Mouse (Mus musculus) forebrain, embryonic 13.5 days (tissue): ENCODE measurements around the gene Fam83e. TPM values are rescaled to one million over a fixed set of nuclear protein-coding genes. Genes with fewer than 3 reads are reported as not detected.

Experiments
- ATAC-seq: fragments of 200-750 bp; cut with Nextera tagmentation; 2 replicates; pipeline ENCODE4 v1.8.0; 2017
- H3K27ac ChIP-seq: fragments of 300-500 bp; sonication (generic); 2 replicates; pipeline ENCODE4 v1.5.1; 2015; ENCODE audit warnings: inconsistent platforms, mild to moderate bottlenecking, moderate library complexity
- H3K27me3 ChIP-seq: fragments of 300-500 bp; sonication (generic); 2 replicates; pipeline ENCODE4 v1.6.1; 2015; ENCODE audit warnings: mild to moderate bottlenecking, inconsistent platforms
- H3K36me3 ChIP-seq: fragments of 300-500 bp; sonication (generic); 2 replicates; pipeline ENCODE4 v1.6.1; 2015; ENCODE audit warnings: mild to moderate bottlenecking, inconsistent platforms; ENCODE audit not compliant: poor library complexity, severe bottlenecking
- H3K4me1 ChIP-seq: fragments of 300-500 bp; sonication (generic); 2 replicates; pipeline ENCODE4 v1.6.1; 2015; ENCODE audit warnings: inconsistent platforms
- H3K4me2 ChIP-seq: fragments of 300-500 bp; sonication (generic); 2 replicates; pipeline ENCODE4 v1.6.1; 2015; ENCODE audit warnings: inconsistent platforms, mild to moderate bottlenecking, moderate library complexity
- H3K4me3 ChIP-seq: fragments of 300-500 bp; sonication (generic); 2 replicates; pipeline ENCODE4 v1.5.1; 2015; ENCODE audit warnings: mild to moderate bottlenecking, inconsistent platforms
- H3K9ac ChIP-seq: fragments of 300-500 bp; sonication (generic); 2 replicates; pipeline ENCODE4 v1.6.1; 2015; ENCODE audit warnings: mild to moderate bottlenecking, inconsistent platforms
- H3K9me3 ChIP-seq: fragments of 300-500 bp; sonication (generic); replicated peaks from 2 replicates; pipeline ENCODE4 v1.6.1; 2016; ENCODE audit warnings: inconsistent platforms
- WGBS: fragments of 180-500 bp; shearing (Covaris S2); methylation state at CpG from one replicate; pipeline ENCODE4 v1.1.7; 2015; 5-methylcytosine and 5-hydroxymethylcytosine counted together
- polyA plus RNA-seq: library from polyadenylated mRNA; unstranded; fragments of >200 nt; fragmentation: Nextera tagmentation; extraction: Ambion mirVana; gene quantifications from 2 replicates; pipeline ENCODE4 v1.2.1, GENCODE M21; 2015

Gene Fam83e
- polyA plus RNA-seq, 1 experiment from 2014 or later, result 1.3 TPM

DNA sequence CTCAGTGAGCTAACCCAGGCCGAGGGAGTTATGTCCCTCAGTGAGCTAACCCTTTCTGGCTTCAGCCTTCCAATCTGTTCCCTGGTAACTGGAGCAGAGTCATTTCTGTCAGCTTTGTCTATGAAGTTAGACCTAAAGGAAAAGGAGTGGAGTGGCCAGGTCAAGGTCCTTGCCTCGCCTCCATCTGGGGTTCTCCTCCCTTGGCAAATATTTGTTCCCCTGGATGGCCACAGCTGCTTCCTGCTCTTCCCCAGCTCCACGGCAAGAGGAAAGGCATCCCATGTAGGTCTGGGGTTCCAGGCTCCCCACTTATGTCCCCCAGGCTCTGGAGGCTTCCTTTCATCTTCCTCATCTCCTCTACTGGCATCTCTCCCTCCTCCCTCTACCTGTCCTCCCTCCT is 6.6 kb downstream of the Fam83e start:
- Histone ChIP-seq H3K9me3 (no peaks in the 10 kb centered on the region), H3K4me3 (no peak overlapping the region), H3K27ac (no peak overlapping the region), H3K36me3 (peaks cover 67% of the 10 kb centered on the region), H3K27me3 (no peaks in the 10 kb centered on the region), H3K4me2 (no peak overlapping the region), H3K4me1 (0 out of 2 replicates have a peak, but pooled peaks cover 2% of the 10 kb centered on the region), H3K9ac (no peak overlapping the region)
- no peak for ATAC-seq
- WGBS, result 84% methylated on average over 3 of the region's 3 CpGs

DNA sequence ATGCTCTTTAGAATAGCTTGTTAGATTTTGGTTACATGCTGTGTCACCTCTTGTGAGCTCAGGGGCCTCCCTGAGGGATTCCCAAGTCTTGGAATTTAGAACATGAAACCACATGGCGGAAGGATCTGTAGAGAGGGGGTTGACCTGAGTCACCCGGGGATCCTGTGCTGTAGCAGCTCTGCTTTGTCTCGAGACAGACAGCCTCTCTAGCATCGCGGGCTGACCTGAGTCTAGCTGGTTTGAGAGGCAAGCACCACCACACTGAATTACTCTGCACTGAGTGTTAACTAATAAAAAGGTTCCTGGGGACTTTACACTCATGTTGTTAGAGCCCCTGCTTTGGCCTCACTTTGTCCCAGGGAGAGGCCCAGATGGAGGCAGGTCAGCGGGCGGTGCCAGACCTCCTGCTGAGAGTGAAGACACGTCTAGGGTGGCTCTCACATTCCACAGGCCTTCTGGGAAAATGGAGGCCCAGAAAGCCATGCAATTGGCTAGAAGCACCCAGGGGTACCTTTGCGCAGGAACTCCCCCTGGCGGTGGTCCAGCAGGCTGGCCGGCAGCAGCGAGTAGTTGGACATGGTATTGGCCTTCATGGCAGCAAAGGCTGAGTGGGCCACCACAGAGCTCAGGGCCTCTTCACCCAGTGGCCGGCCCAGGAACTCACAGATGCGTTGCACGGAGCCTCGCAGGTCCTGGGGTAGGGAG is 9.9 kb downstream of the Fam83e start:
- Histone ChIP-seq H3K9me3 (no peaks in the 10 kb centered on the region), H3K27me3 (no peaks in the 10 kb centered on the region), H3K27ac (no peak overlapping the region; the same call in 1 of the 2 replicates), H3K9ac (no peak overlapping the region), H3K4me1 (0 out of 2 replicates have a peak, but pooled peaks cover 2% of the 10 kb centered on the region), H3K4me3 (no peak overlapping the region), H3K36me3 (peaks cover 35% of the 10 kb centered on the region), H3K4me2 (no peak overlapping the region)
- 15% methylated on average over 16 of the region's 16 CpGs for WGBS
- no peak for ATAC-seq

GRCm38 (mm10) chr7:45733477-45733876 is 12.5 kb downstream of the Fam83e start:
- H3K4me1 ChIP-seq, result 0 out of 2 replicates have a peak, but pooled peaks cover 2% of the 10 kb centered on the region
- H3K4me3 ChIP-seq, result no peak overlapping the region
- no peak overlapping the region for H3K4me2 ChIP-seq
- WGBS, result 81% methylated on average over 5 of the region's 5 CpGs
- no peak overlapping the region for H3K27ac ChIP-seq
- H3K9ac ChIP-seq, result no peak overlapping the region
- ATAC-seq, result no peak
- H3K27me3 ChIP-seq, result no peaks in the 10 kb centered on the region
- H3K36me3 ChIP-seq, result peaks cover 15% of the 10 kb centered on the region
- H3K9me3 ChIP-seq, result no peaks in the 10 kb centered on the region

- Histone ChIP-seq H3K4me1 (no peaks in the 10 kb centered on the region), H3K27me3 (peaks cover 10% of the 10 kb centered on the region; the same call in 1 of the 2 replicates), H3K9ac (no peak overlapping the region), H3K9me3 (no peaks in the 10 kb centered on the region), H3K36me3 (no peaks in the 10 kb centered on the region), H3K4me3 (no peak overlapping the region), H3K27ac (no peak overlapping the region), H3K4me2 (no peak overlapping the region)
- WGBS, result 8% methylated on average over 9 of the region's 9 CpGs
- ATAC-seq, result peak; percentile 93
Measured at GRCm38 (mm10) chr7:45739162-45739763, 18.3 kb downstream of the Fam83e start.

GRCm38 (mm10) chr7:45739820-45740219 is 18.8 kb downstream of the Fam83e start:
- Histone ChIP-seq H3K4me3 (no peak overlapping the region), H3K9ac (no peak overlapping the region), H3K9me3 (no peaks in the 10 kb centered on the region), H3K27ac (no peak overlapping the region), H3K4me2 (no peak overlapping the region), H3K4me1 (no peaks in the 10 kb centered on the region), H3K36me3 (no peaks in the 10 kb centered on the region), H3K27me3 (peaks cover 10% of the 10 kb centered on the region; the same call in 1 of the 2 replicates)
- WGBS, result 76% methylated on average over 10 of the region's 10 CpGs
- no peak for ATAC-seq

GRCm38 (mm10) chr7:45741308-45741707 is 20.3 kb downstream of the Fam83e start:
- peak overlapping the region; percentile 4; the same call in 1 of the 2 replicates for H3K4me3 ChIP-seq
- no peak for ATAC-seq
- no peaks in the 10 kb centered on the region for H3K36me3 ChIP-seq
- no peaks in the 10 kb centered on the region for H3K9me3 ChIP-seq
- 85% methylated on average over 12 of the region's 12 CpGs for whole genome bisulfite sequencing
- no peak overlapping the region for H3K4me2 ChIP-seq
- no peaks in the 10 kb centered on the region for H3K4me1 ChIP-seq
- H3K27ac ChIP-seq, result no peak overlapping the region
- H3K9ac ChIP-seq, result no peak overlapping the region
- peaks cover 10% of the 10 kb centered on the region; the same call in 1 of the 2 replicates for H3K27me3 ChIP-seq

DNA sequence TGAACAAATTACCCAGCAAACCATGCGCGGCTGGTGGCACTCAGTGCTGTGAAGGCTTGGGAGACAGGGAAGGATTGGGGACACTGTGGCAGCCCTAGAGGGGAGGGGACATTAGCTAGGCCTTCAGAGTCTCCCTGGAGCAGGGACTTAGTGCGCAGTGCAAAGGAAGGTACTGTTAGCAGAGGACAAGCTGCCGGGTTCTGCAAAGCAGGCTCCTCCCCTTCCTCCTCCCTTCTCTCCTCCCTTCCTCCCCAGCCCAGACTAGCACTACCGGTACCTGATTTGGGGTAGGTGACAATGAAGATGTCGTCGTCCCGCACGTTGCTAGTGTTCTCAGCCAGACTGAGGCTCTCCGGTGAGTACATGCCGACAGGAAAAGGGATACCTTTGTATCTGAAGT is 20.8 kb downstream of the Fam83e start:
- Histone ChIP-seq H3K27ac (no peak overlapping the region), H3K27me3 (peaks cover 10% of the 10 kb centered on the region; the same call in 1 of the 2 replicates), H3K9ac (no peak overlapping the region), H3K9me3 (peaks cover 3% of the 10 kb centered on the region), H3K4me1 (no peaks in the 10 kb centered on the region), H3K4me3 (peak overlapping the region; percentile 4; the same call in 1 of the 2 replicates), H3K4me2 (0 out of 2 replicates have a peak overlapping the region, but pooled peaks have one; percentile 16), H3K36me3 (no peaks in the 10 kb centered on the region)
- 42% methylated on average over 11 of the region's 11 CpGs for WGBS
- ATAC-seq, result no peak; the same call in 1 of the 2 replicates

GRCm38 (mm10) chr7:45742338-45742737 is 21.3 kb downstream of the Fam83e start:
- WGBS, result 32% methylated on average over 19 of the region's 19 CpGs
- peak overlapping the region; percentile 16; the same call in 1 of the 2 replicates for H3K4me2 ChIP-seq
- no peak for ATAC-seq

GRCm38 (mm10) chr7:45744387-45744786 is 23.4 kb downstream of the Fam83e start:
- Histone ChIP-seq H3K9ac (no peak overlapping the region), H3K27ac (no peak overlapping the region), H3K4me3 (no peak overlapping the region), H3K9me3 (peaks cover 5% of the 10 kb centered on the region), H3K36me3 (no peaks in the 10 kb centered on the region), H3K4me1 (no peaks in the 10 kb centered on the region; the same call in 1 of the 2 replicates), H3K4me2 (no peak overlapping the region), H3K27me3 (peaks cover 10% of the 10 kb centered on the region; the same call in 1 of the 2 replicates)
- 35% methylated on average over 2 of the region's 2 CpGs for WGBS
- no peak for ATAC-seq

More at GRCm38 (mm10) chr7:45742338-45742737, 21.3 kb downstream of the Fam83e start:
- Histone ChIP-seq H3K4me1 (no peaks in the 10 kb centered on the region), H3K9ac (no peak overlapping the region), H3K27ac (no peak overlapping the region), H3K27me3 (peaks cover 10% of the 10 kb centered on the region; the same call in 1 of the 2 replicates), H3K4me3 (no peak overlapping the region; the same call in 1 of the 2 replicates), H3K36me3 (no peaks in the 10 kb centered on the region), H3K9me3 (peaks cover 5% of the 10 kb centered on the region)

- Histone ChIP-seq H3K27ac (no peak overlapping the region), H3K9me3 (peaks cover 5% of the 10 kb centered on the region), H3K27me3 (peaks cover 10% of the 10 kb centered on the region; the same call in 1 of the 2 replicates), H3K4me2 (no peak overlapping the region), H3K4me1 (no peaks in the 10 kb centered on the region; the same call in 1 of the 2 replicates), H3K9ac (no peak overlapping the region), H3K4me3 (no peak overlapping the region), H3K36me3 (no peaks in the 10 kb centered on the region)
- 70% methylated on average over 6 of the region's 6 CpGs for WGBS
- ATAC-seq, result no peak
Measured at GRCm38 (mm10) chr7:45746518-45746917, 25.5 kb downstream of the Fam83e start.

GRCm38 (mm10) chr7:45747450-45747849 is 26.4 kb downstream of the Fam83e start:
- H3K4me1 ChIP-seq, result no peaks in the 10 kb centered on the region; the same call in 1 of the 2 replicates
- no peak overlapping the region for H3K4me3 ChIP-seq
- WGBS, result 77% methylated on average over 5 of the region's 5 CpGs
- H3K36me3 ChIP-seq, result no peaks in the 10 kb centered on the region
- no peak overlapping the region for H3K27ac ChIP-seq
- no peak overlapping the region for H3K9ac ChIP-seq
- H3K4me2 ChIP-seq, result no peak overlapping the region
- no peak for ATAC-seq
- peaks cover 2% of the 10 kb centered on the region; the same call in 1 of the 2 replicates for H3K27me3 ChIP-seq
- peaks cover 5% of the 10 kb centered on the region for H3K9me3 ChIP-seq

GRCm38 (mm10) chr7:45748110-45748509 is 27.1 kb downstream of the Fam83e start:
- Histone ChIP-seq H3K4me3 (no peak overlapping the region), H3K27me3 (no peaks in the 10 kb centered on the region), H3K4me1 (no peaks in the 10 kb centered on the region; the same call in 1 of the 2 replicates), H3K4me2 (no peak overlapping the region), H3K36me3 (no peaks in the 10 kb centered on the region), H3K9me3 (peaks cover 5% of the 10 kb centered on the region), H3K9ac (no peak overlapping the region), H3K27ac (no peak overlapping the region; the same call in 1 of the 2 replicates)
- no peak for ATAC-seq
- 87% methylated on average over 7 of the region's 7 CpGs for WGBS
